Mouse (Mus musculus): ENCODE results near the gene A630023A22Rik. TPM values are rescaled to one million over a fixed set of nuclear protein-coding genes. Genes with fewer than 3 reads are reported as not detected.

The A630023A22Rik gene
- polyA plus RNA-seq, 1 experiment from 2014 or later, result not detected

DNA sequence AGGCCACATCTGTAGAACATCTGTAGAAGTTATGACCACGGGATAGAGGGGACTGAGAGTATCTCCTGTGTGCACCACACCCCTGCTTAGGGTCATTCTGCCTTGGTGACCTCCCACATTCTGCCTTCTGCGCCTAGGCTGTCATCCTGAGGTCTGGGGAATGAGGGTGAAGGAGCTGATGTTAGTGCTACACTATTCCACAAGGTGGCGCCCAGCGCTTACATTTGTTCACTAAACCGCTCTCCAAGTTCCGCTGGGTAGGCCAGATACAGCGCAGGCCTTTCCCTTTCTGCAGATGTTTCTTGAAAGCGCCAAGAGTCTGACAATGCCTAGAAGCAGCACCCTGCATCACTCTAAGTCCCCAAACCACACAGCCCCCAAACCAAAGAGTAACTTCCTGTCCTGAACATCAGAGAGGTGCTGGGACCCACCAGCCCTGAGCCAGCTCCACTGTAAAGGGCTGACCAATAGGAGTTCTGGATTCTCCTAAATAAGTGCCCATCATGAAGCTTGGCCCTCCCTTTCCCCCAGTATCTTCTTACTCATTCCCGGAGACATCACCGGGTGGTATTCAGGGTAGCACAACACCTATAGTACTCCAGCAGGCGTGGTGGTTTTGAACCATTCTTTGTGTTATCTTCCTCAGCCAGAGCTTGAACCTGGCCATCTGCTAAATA, 22.1 kb downstream of the A630023A22Rik start:
- 12% methylated on average over 11 of the region's 11 CpGs for WGBS

DNA sequence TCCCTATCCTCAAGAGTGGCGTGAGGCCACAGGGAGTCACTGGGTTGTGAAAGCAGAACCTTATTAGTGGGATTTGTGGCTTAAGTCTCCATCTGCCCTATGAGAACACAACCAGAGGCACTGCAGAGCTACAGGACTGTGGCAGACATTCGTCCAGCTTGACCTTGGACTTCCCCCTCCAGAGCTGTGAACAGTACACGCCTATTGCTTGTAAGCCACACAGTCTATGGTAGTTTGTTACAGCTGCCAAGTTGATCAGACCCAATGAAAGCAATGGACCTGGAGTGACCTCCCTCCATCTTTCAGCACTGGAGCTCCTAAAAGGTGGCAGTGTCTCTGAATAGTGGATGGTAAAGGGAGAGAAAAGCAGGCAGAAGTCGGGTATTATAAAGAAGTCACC, 24.3 kb downstream of the A630023A22Rik start:
- Histone ChIP-seq H3K36me3 (no peaks in the 10 kb centered on the region), H3K9me3 (no peaks in the 10 kb centered on the region), H3K27me3 (no peaks in the 10 kb centered on the region), H3K27ac (no peak overlapping the region), H3K4me3 (no peak overlapping the region), H3K4me1 (no peaks in the 10 kb centered on the region), H3K4me2 (no peak overlapping the region), H3K9ac (no peak overlapping the region)
- no peak for ATAC-seq (ENCODE audit: borderline replicate concordance, extremely low read depth, low FRiP score, low TSS enrichment)
- 68% methylated on average over 4 of the region's 4 CpGs for WGBS

More for the DNA sequence above, 22.1 kb downstream of the A630023A22Rik start:
- peak; percentile 62; the same call in 1 of the 2 replicates for ATAC-seq (ENCODE audit: borderline replicate concordance, extremely low read depth, low FRiP score, low TSS enrichment)
- H3K9ac ChIP-seq, result no peak overlapping the region
- no peaks in the 10 kb centered on the region for H3K9me3 ChIP-seq
- H3K27me3 ChIP-seq, result no peaks in the 10 kb centered on the region
- no peaks in the 10 kb centered on the region for H3K4me1 ChIP-seq
- H3K36me3 ChIP-seq, result no peaks in the 10 kb centered on the region
- no peak overlapping the region for H3K4me2 ChIP-seq
- no peak overlapping the region for H3K4me3 ChIP-seq
- no peak overlapping the region for H3K27ac ChIP-seq

DNA sequence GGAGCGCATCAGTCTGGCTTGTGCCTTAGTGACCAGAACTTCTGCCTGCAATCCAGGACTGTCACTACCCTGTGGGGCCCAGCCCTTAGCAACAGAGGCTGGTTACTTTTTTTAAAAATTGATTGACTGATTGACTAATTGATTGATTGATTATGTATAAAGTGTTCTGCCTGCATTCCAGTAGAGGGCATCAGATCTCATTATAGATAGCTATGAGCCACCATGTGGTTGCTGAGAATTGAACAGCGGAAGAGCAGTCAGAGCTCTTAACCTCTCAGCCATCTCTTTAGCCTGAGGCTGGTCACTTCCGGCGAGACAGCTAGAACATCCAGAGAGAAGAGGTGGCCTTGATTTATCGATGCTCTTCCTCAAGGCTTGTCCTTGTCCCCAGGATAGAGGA, 25.3 kb downstream of the A630023A22Rik start:
- H3K4me2 ChIP-seq, result no peak overlapping the region
- H3K9ac ChIP-seq, result no peak overlapping the region
- H3K27me3 ChIP-seq, result no peaks in the 10 kb centered on the region
- no peaks in the 10 kb centered on the region for H3K9me3 ChIP-seq
- ATAC-seq (ENCODE audit: borderline replicate concordance, extremely low read depth, low FRiP score, low TSS enrichment), result no peak
- no peak overlapping the region for H3K27ac ChIP-seq
- no peak overlapping the region for H3K4me3 ChIP-seq
- no peaks in the 10 kb centered on the region for H3K36me3 ChIP-seq
- H3K4me1 ChIP-seq, result no peaks in the 10 kb centered on the region
- WGBS, result 57% methylated on average over 5 of the region's 5 CpGs

DNA sequence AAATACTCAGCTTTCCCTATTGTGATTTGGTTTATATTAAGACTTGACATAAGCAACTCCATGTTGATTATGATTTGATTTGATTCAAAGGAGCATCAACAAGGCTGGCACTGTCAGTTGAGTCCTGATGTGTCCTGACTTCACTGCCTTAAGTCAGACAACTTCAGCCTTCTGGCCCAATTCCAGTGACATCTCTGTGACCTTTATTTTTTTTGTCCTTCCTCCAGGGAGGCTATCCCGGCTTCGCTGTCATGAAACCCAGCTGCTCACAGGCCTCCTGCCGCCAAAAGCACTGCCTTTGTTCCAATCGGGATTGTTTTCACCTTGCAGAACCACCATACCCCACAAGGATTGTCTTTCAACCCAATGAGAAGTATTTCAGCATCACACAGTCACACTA, 27.2 kb downstream of the A630023A22Rik start:
- Histone ChIP-seq H3K27me3 (no peaks in the 10 kb centered on the region), H3K9ac (no peak overlapping the region), H3K4me3 (no peak overlapping the region), H3K27ac (no peak overlapping the region), H3K4me1 (no peaks in the 10 kb centered on the region), H3K9me3 (no peaks in the 10 kb centered on the region), H3K36me3 (no peaks in the 10 kb centered on the region), H3K4me2 (no peak overlapping the region)
- 28% methylated on average over 4 of the region's 4 CpGs for WGBS
- ATAC-seq (ENCODE audit: borderline replicate concordance, extremely low read depth, low FRiP score, low TSS enrichment), result no peak

DNA sequence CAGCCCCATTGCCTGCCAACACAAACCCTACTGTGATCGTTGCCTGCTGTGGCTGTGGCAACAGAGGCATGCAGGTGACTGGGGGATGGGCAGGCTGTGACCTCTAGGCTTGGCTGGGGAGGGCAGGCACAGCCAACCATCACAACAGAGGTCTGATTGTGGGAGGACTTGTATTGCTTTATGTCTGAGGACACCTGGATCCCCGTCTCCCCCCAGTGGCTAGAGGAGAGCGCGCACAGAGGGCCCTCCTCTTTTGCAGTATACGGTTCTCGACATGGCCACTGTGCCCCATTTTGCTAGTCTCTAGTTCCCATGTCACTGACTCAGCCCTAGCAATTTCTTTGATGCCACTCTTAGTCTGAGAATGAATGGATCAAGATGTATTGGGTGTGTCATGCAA, 30.9 kb downstream of the A630023A22Rik start:
- Histone ChIP-seq H3K4me3 (no peak overlapping the region), H3K27me3 (no peaks in the 10 kb centered on the region), H3K4me1 (no peaks in the 10 kb centered on the region), H3K27ac (no peak overlapping the region), H3K36me3 (no peaks in the 10 kb centered on the region), H3K9ac (no peak overlapping the region), H3K9me3 (no peaks in the 10 kb centered on the region), H3K4me2 (no peak overlapping the region)
- 61% methylated on average over 6 of the region's 6 CpGs for WGBS
- ATAC-seq (ENCODE audit: borderline replicate concordance, extremely low read depth, low FRiP score, low TSS enrichment), result no peak

DNA sequence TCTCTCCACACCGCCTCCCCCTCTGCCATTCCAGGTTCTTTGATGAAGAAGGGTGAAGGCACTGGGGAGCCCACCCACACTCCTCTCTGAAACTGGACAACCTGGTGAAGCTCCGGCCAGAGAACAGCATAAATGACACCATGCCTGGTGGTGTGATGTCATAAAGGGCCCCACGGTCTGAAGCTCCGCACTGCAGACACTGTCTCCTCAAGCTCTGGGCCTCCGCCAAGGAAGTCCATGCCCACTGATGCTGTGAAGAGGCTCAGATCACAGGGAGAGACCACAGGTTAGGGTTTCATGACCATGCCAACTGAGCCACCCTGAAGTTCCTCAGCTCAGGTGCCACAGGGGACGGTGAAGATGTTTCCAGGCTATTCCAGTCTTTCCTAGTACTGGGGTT, 50.0 kb downstream of the A630023A22Rik start, which contains the start of gene Antxrl:
Gene Antxrl (plus strand): TSS at position 192 of the 400 bp plus-strand sequence.
- Histone ChIP-seq H3K27me3 (no peaks in the 10 kb centered on the region), H3K36me3 (no peaks in the 10 kb centered on the region), H3K9me3 (no peaks in the 10 kb centered on the region), H3K4me2 (no peak within 1 kb of the TSS), H3K4me3 (no peak within 1 kb of the TSS), H3K27ac (no peak within 1 kb of the TSS), H3K9ac (no peak within 1 kb of the TSS), H3K4me1 (no peaks in the 10 kb centered on the region)
- ATAC-seq (ENCODE audit: borderline replicate concordance, extremely low read depth, low FRiP score, low TSS enrichment), result no peak
- WGBS, result 91% methylated on average over 6 of the region's 6 CpGs

DNA sequence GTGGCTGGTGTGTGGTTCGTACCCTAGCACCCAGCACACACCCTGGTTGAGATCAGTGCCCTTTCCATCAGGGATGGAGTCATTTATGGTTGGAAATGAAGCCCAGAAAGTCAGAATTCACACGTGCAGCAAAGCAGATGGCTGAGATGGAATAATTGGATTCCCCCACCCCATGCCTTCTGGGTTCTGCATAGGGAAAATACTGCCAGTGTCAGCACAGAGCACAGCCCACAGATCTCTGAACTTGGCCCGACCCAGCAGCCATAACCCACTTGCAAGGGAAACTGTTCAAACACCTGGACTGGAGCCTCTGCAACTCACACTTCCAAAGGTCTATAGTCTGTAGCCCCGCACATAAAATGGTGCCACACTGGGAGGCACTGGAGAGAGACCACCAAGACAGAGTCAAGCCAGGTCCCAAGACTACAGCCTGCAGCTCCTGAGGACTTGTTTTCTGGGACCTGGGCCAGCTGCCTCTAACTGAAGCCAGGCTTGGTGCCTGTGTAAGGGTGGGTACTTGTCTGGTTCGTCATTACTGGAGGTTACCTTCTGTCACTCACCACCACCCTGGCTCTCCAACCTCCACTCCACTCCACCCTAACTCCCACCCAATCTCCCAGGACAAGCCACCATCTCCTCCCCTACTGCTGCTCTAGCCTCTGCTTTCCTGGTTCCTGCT, 52.3 kb downstream of the A630023A22Rik start:
- H3K27me3 ChIP-seq, result no peaks in the 10 kb centered on the region
- WGBS, result 62% methylated on average over 5 of the region's 5 CpGs
- no peak for ATAC-seq (ENCODE audit: borderline replicate concordance, extremely low read depth, low FRiP score, low TSS enrichment)
- no peak overlapping the region for H3K4me3 ChIP-seq
- no peak overlapping the region for H3K9ac ChIP-seq
- no peaks in the 10 kb centered on the region for H3K4me1 ChIP-seq
- no peaks in the 10 kb centered on the region for H3K9me3 ChIP-seq
- no peak overlapping the region for H3K27ac ChIP-seq
- H3K4me2 ChIP-seq, result no peak overlapping the region
- H3K36me3 ChIP-seq, result no peaks in the 10 kb centered on the region

DNA sequence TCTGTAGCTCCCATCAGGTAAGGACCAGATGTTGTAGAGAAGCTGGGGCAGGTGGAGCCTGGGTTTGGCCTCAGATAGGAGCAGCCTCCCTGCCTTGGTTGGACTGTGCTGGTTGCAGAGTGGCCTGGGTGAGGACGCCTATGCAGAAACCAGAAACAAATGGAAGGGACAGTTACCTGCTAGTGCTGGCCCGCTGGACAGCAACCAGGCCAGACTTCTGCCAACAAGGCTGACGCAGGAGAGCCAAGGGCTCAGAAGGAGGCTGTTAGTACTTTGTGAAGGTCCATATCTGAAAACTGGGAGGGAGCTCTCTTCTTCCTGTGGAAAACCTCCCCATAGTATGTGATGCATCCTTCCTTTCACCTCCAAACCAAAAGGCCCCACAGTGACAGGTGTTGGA, 59.2 kb downstream of the A630023A22Rik start:
- Histone ChIP-seq H3K4me2 (no peak overlapping the region), H3K9ac (no peak overlapping the region), H3K9me3 (no peaks in the 10 kb centered on the region), H3K4me3 (no peak overlapping the region), H3K27me3 (no peaks in the 10 kb centered on the region), H3K36me3 (no peaks in the 10 kb centered on the region), H3K4me1 (no peaks in the 10 kb centered on the region), H3K27ac (no peak overlapping the region)
- 53% methylated on average over 3 of the region's 3 CpGs for WGBS
- ATAC-seq (ENCODE audit: borderline replicate concordance, extremely low read depth, low FRiP score, low TSS enrichment), result no peak

DNA sequence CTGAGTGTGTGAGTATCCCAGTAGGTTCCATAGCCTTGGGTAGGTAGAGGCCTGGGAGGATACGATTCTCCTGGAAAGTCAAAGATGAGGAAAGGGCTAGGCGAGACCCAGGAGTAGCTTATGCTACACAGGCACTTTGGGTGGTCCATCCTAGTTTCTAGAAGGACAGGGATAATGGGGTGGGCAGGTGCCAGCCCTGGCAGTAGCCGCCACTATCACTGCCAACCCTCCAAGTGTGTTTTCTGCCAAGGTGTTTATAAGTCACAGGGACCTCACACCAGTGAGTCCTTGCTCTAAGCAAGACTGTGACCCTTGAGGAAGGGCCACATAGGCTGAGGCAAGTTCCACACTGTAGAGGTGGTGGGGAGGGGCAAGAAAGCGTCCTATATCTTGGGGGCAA, 61.3 kb downstream of the A630023A22Rik start:
- no peak for ATAC-seq (ENCODE audit: borderline replicate concordance, extremely low read depth, low FRiP score, low TSS enrichment)
- no peak overlapping the region for H3K9ac ChIP-seq
- 75% methylated on average over 4 of the region's 4 CpGs for WGBS
- no peak overlapping the region for H3K27ac ChIP-seq
- H3K9me3 ChIP-seq, result no peaks in the 10 kb centered on the region
- no peaks in the 10 kb centered on the region for H3K36me3 ChIP-seq
- no peak overlapping the region for H3K4me3 ChIP-seq
- no peaks in the 10 kb centered on the region for H3K27me3 ChIP-seq
- no peak overlapping the region for H3K4me2 ChIP-seq
- no peaks in the 10 kb centered on the region for H3K4me1 ChIP-seq

DNA sequence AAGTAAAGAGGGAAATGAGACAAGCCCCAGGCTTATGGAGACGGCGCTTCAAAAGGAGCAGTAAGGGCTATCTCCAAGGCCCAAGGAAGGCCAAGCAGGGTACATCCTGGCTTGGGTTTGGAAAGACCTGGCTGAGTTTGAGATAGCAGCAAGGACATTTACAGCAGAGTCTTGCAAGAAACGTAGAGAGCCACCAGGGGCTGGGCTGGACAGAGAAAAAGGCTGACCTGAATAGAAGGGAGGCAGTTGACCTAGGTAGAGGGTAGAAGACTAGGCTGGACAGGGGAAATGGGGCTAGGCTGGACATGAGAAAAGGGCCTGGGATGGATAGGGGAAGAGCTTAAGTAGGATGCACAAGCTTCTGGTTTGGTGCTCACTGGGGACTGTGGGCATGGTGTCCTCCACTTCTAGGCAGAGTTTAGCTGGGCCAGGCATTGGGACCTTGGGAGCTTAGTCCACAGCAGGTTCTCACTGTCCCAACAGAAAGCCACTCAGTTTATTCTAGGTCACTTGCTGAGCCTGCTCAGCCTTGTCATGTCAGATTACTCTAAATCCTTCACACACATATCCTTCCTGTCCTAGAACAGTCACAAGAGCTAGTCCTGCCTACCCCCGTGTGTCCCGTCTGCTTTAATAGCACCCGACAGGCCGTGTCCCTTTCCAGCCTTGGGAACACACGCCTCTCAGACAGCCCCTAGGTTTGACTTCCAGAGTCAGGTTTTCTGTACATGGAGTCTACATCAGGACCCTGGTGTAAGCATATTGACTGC, 68.5 kb downstream of the A630023A22Rik start:
- 82% methylated on average over 8 of the region's 8 CpGs for WGBS
- H3K9me3 ChIP-seq, result no peaks in the 10 kb centered on the region
- ATAC-seq (ENCODE audit: borderline replicate concordance, extremely low read depth, low FRiP score, low TSS enrichment), result no peak

DNA sequence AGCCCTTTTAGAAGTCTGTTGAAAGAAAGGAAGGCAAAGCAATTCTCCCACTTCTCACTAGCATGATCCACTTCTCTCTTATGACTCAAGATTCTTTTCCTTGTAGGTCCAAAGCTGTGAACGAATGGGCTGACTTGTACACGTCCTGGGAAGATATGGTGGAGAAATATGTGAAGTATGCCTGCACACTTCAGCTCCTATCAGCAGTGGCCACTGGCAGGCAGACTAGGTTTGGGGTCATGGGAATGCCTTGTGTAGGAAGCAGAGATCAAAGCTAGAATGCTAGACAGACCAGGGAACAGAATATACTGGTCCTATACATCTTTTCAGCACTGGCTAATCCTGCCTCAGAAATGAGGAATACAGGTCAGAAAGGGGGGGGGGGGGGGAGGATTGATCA, 75.8 kb downstream of the A630023A22Rik start:
- Histone ChIP-seq H3K9ac (no peak overlapping the region), H3K27me3 (no peaks in the 10 kb centered on the region), H3K36me3 (no peaks in the 10 kb centered on the region), H3K4me2 (no peak overlapping the region), H3K9me3 (no peaks in the 10 kb centered on the region), H3K4me1 (no peaks in the 10 kb centered on the region), H3K4me3 (no peak overlapping the region), H3K27ac (no peak overlapping the region)
- 34% methylated on average over 2 of the region's 2 CpGs for WGBS
- no peak for ATAC-seq (ENCODE audit: borderline replicate concordance, extremely low read depth, low FRiP score, low TSS enrichment)

More for the DNA sequence above, 68.5 kb downstream of the A630023A22Rik start:
- Histone ChIP-seq H3K4me2 (no peak overlapping the region), H3K36me3 (no peaks in the 10 kb centered on the region), H3K27me3 (no peaks in the 10 kb centered on the region), H3K4me1 (no peaks in the 10 kb centered on the region), H3K9ac (no peak overlapping the region), H3K4me3 (no peak overlapping the region), H3K27ac (no peak overlapping the region)

DNA sequence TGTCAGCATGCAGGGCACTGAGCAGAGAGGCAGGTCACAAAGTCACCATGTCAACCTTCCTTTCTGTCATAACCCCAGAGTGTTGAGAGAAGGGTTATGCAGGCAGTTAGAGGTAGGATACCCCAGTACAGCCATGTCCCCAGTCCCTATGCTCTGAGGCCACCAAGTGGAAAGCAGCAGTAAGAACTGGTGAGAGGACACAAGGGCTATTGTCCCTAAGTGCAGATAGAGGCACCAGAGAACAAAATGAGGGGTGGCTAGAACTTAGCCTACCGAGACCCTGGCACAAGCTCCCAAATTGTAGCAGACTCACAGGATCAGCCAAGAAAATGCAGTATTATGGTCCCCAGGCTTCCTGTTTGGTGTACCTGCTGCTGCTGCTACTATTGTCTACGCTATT, 85.6 kb downstream of the A630023A22Rik start:
- Histone ChIP-seq H3K9me3 (no peaks in the 10 kb centered on the region), H3K4me3 (no peak overlapping the region), H3K27ac (no peak overlapping the region), H3K4me2 (no peak overlapping the region), H3K9ac (no peak overlapping the region), H3K4me1 (no peaks in the 10 kb centered on the region), H3K27me3 (no peaks in the 10 kb centered on the region), H3K36me3 (no peaks in the 10 kb centered on the region)
- ATAC-seq (ENCODE audit: borderline replicate concordance, extremely low read depth, low FRiP score, low TSS enrichment), result no peak
- WGBS, result 73% methylated on average over 2 of the region's 2 CpGs
